Mouse (Mus musculus) myocyte (in vitro differentiated cells): ENCODE data around the gene Ank.

Experiments
- CEBPB ChIP-seq: IDR thresholded peaks from 2 replicates; pipeline ENCODE4 v1.6.1; 2011; ENCODE audit warnings: mild to moderate bottlenecking, moderate library complexity; ENCODE audit not compliant: poor library complexity, insufficient read depth, severe bottlenecking
- E2F4 ChIP-seq: IDR thresholded peaks from one replicate; pipeline ENCODE4 v1.6.1; 2011; ENCODE audit warnings: mild to moderate bottlenecking, control low read depth, moderate library complexity; ENCODE audit not compliant: insufficient read depth
- MAX ChIP-seq: IDR thresholded peaks from one replicate; pipeline ENCODE4 v1.6.1; 2011; ENCODE audit warnings: low read depth, mild to moderate bottlenecking, control low read depth
- MYOD1 ChIP-seq, 3 experiments: IDR thresholded peaks; one replicate each; pipeline ENCODE4 v1.6.1; 2011; ENCODE audit warnings: control low read depth in 2 of 3, low read depth in 2 of 3, mild to moderate bottlenecking in 2 of 3, moderate library complexity in 1 of 3; ENCODE audit not compliant: insufficient read length in 2 of 3, control insufficient read depth in 1 of 3
- MYOG ChIP-seq, 3 experiments: IDR thresholded peaks; one replicate each; pipeline ENCODE4 v1.6.1; 2011; ENCODE audit warnings: control low read depth in 2 of 3, low read depth in 2 of 3, mild to moderate bottlenecking in 2 of 3; ENCODE audit not compliant: insufficient read length in 2 of 3, control insufficient read depth in 1 of 3, insufficient read depth in 1 of 3
- POLR2A ChIP-seq: IDR thresholded peaks from one replicate; pipeline ENCODE4 v1.6.1; 2011; ENCODE audit warnings: low read depth, mild to moderate bottlenecking, control low read depth, moderate library complexity; ENCODE audit not compliant: insufficient read length
- POLR2AphosphoS2 ChIP-seq: IDR thresholded peaks from one replicate; pipeline ENCODE4 v1.6.1; 2011; ENCODE audit warnings: low read depth, control low read depth; ENCODE audit not compliant: insufficient read length
- REST ChIP-seq: IDR thresholded peaks from one replicate; pipeline ENCODE4 v1.6.1; 2011; ENCODE audit warnings: mild to moderate bottlenecking, control low read depth, moderate library complexity; ENCODE audit not compliant: insufficient read depth, insufficient read length
- TCF12 ChIP-seq: IDR thresholded peaks from one replicate; pipeline ENCODE4 v1.6.1; 2011; ENCODE audit warnings: mild to moderate bottlenecking, control low read depth; ENCODE audit not compliant: poor library complexity, insufficient read depth, severe bottlenecking
- TCF3 ChIP-seq: IDR thresholded peaks from one replicate; pipeline ENCODE4 v1.6.1; 2011; ENCODE audit warnings: low read depth, control low read depth; ENCODE audit not compliant: insufficient read length
- USF1 ChIP-seq: IDR thresholded peaks from one replicate; pipeline ENCODE4 v1.6.1; 2011; ENCODE audit warnings: low read depth, mild to moderate bottlenecking, control low read depth, moderate library complexity

GRCm38 (mm10) chr15:27490676-27491075 is 24.2 kb downstream of the Ank start:
- TF ChIP-seq USF1, result no peak
- TF ChIP-seq CEBPB, result no peak
- TF ChIP-seq TCF12, result no peak
- TF ChIP-seq POLR2A, result no peak
- TF ChIP-seq TCF3, result no peak
- TF ChIP-seq E2F4, result no peak
- TF ChIP-seq MAX, result no peak
- no peak for TF ChIP-seq MYOD1 (IDR thresholded peaks at IDR 0.05; ENCODE audit: control insufficient read depth in 1 of 3, insufficient read length in 2 of 3, low read depth in 2 of 3)
- TF ChIP-seq REST, result no peak
- TF ChIP-seq MYOG (IDR thresholded peaks at IDR 0.05; ENCODE audit: control insufficient read depth in 1 of 3, insufficient read depth in 1 of 3, insufficient read length in 2 of 3, low read depth in 2 of 3), result no peak
- no peak for TF ChIP-seq POLR2AphosphoS2
